Mouse (Mus musculus) testis, adult 2 months (tissue): Measurements from ENCODE around the gene Palmd. TPM values are rescaled to one million over a fixed set of nuclear protein-coding genes. Genes with fewer than 3 reads are reported as not detected.

Source experiments
- H3K27ac ChIP-seq: fragments of 200-500 bp; 2 replicates; pipeline ENCODE4 v1.5.1; 2012; ENCODE audit warnings: low read depth, low read length; ENCODE audit not compliant: control insufficient read depth, insufficient read depth
- H3K27me3 ChIP-seq: fragments of 200-500 bp; 2 replicates; pipeline ENCODE4 v1.6.1; 2012; ENCODE audit warnings: mild to moderate bottlenecking, low read length, moderate library complexity; ENCODE audit not compliant: control insufficient read depth, insufficient read depth
- H3K36me3 ChIP-seq: fragments of 200-500 bp; 2 replicates; pipeline ENCODE4 v1.6.1; 2012; ENCODE audit warnings: mild to moderate bottlenecking, low read length; ENCODE audit not compliant: control insufficient read depth, insufficient read depth
- H3K4me1 ChIP-seq: fragments of 200-500 bp; 2 replicates; pipeline ENCODE4 v1.6.1; 2012; ENCODE audit warnings: low read length; ENCODE audit not compliant: control insufficient read depth, insufficient read depth
- H3K4me3 ChIP-seq: fragments of 200-500 bp; 2 replicates; pipeline ENCODE4 v1.5.1; 2012; ENCODE audit warnings: low read depth, mild to moderate bottlenecking, low read length, moderate library complexity, mixed read lengths; ENCODE audit not compliant: control insufficient read depth
- CTCF ChIP-seq: fragments of 200-500 bp; IDR thresholded peaks from 2 replicates; pipeline ENCODE4 v1.5.1; 2012; ENCODE audit warnings: low read depth, mild to moderate bottlenecking, inconsistent platforms, low read length, moderate library complexity; ENCODE audit not compliant: control insufficient read depth, insufficient read depth, insufficient replicate concordance
- POLR2A ChIP-seq: fragments of 200-500 bp; IDR thresholded peaks from 2 replicates; pipeline ENCODE4 v1.6.1; 2012; ENCODE audit warnings: low read depth, mild to moderate bottlenecking, inconsistent platforms, low read length, moderate library complexity; ENCODE audit not compliant: control insufficient read depth
- polyA plus RNA-seq: library from polyadenylated mRNA; depleted of rRNA; stranded (reverse); fragments of >200 nt; gene quantifications from 2 replicates; pipeline ENCODE4 v1.2.3, GENCODE M21; 2012

Palmd gene
- polyA plus RNA-seq, 1 experiment, result 0.36 TPM

DNA sequence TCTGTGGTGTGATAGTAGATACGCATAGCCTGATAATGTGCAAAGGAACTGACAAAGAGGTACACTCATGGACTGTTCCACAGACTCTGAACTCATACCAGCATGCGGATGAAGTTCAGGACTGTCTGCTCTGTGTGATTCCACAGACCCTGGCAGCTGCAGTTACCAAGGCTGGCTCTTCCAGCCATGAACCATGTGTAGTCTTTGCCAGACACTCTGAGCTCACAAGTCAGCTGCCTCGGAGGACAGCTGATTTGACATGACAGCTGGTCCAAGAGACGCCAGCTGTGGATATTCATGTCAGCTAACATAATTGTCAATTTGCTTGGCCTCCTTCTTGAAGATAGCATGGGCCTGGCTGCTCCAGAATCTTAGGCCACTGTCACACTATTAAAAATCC lies 39.8 kb downstream of the Palmd start:
- Histone ChIP-seq H3K4me3 (no peak overlapping the region), H3K27me3 (no peaks in the 10 kb centered on the region), H3K36me3 (no peaks in the 10 kb centered on the region), H3K4me1 (no peaks in the 10 kb centered on the region; the same call in 1 of the 2 replicates), H3K27ac (no peak overlapping the region)
- no peak for TF ChIP-seq CTCF
- TF ChIP-seq POLR2A, result no peak

DNA sequence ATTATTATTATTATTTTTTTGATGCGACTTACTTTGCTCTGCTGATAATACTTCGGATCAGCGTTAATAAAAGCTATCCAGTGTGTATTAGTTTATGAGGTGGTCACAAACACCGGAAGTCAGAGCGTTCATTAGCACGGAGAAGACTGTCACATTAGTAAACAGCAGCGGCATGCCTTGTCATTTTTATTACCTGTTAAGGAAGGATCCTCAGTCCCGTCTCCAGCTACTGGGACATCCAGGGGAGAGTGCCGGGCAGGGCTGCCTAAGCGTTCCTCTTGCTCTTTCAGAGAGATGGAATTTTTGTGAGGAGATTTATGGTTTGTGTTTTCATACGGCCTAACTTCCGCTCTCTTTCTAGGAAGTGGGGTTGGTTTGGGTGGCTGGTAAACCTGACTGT lies 45.7 kb downstream of the Palmd start:
- TF ChIP-seq POLR2A (no peak), CTCF (no peak)
- peaks cover 5% of the 10 kb centered on the region; the same call in 1 of the 2 replicates for H3K4me1 ChIP-seq
- H3K27ac ChIP-seq, result no peak overlapping the region
- no peaks in the 10 kb centered on the region; the same call in 1 of the 2 replicates for H3K27me3 ChIP-seq
- H3K36me3 ChIP-seq, result no peaks in the 10 kb centered on the region
- peak overlapping the region; percentile 37 for H3K4me3 ChIP-seq

DNA sequence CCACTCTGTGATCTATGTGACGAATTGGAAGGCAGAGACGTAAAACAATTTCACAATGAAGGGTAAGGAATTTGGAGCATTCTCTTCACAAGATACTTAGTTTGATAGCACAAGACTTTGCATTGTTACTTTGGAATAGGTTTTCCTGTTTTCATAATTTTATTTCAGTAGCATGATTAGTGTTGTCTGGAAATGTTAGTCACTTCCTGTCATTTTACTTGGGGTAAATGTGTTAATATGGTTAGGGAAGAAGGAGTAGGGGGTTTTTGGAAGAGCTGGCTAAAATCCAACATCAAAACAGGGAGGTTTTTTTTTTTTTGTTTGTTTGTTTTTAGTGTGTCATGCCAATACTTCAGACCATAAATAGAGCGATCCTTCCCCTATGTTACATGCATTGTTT lies 47.3 kb downstream of the Palmd start:
- TF ChIP-seq POLR2A (no peak), CTCF (no peak)
- Histone ChIP-seq H3K4me3 (no peak overlapping the region), H3K4me1 (peaks cover 5% of the 10 kb centered on the region; the same call in 1 of the 2 replicates), H3K36me3 (no peaks in the 10 kb centered on the region), H3K27me3 (no peaks in the 10 kb centered on the region; the same call in 1 of the 2 replicates), H3K27ac (no peak overlapping the region)

DNA sequence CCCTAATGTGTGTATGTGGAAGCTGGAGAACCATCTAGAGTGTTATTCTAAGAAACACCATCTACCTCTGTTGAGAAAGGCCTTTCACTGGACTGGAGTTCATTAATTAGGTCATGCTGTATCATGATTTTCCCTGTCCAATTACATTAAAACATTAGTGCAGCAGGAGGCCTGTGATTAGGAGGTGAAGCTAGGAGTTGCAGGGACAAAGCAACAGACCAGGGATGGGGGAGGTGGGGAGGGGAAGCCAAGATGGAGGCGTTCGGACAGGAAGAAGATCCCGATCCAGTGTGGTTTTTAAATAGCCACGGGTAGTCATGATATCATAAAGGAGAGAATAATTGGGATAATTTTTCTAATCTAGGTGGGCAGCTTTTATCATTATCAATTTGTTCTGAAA lies 51.8 kb downstream of the Palmd start:
- TF ChIP-seq CTCF (no peak), POLR2A (no peak)
- H3K4me1 ChIP-seq, result no peaks in the 10 kb centered on the region
- no peaks in the 10 kb centered on the region for H3K27me3 ChIP-seq
- no peak overlapping the region for H3K27ac ChIP-seq
- H3K36me3 ChIP-seq, result no peaks in the 10 kb centered on the region
- H3K4me3 ChIP-seq, result no peak overlapping the region

DNA sequence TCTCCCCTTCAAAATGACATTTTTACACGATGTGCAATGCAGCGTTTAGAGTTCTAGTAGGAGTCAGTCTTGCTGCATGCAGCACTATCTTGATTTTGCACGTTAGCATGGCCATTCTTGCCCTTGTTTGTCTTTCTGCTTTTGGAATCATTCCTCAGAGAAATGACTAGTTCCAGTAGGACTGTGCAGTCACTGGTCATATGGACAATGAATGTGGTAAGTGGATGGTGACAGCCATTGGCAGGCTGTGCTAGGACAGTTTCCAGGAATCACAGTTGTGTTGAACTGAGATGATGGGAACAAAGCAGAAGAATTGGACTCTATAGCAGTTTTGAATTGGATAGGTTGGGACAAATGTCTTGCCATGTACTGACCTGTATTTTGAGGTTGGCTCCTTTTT lies 53.9 kb downstream of the Palmd start:
- TF ChIP-seq CTCF (no peak), POLR2A (no peak)
- no peaks in the 10 kb centered on the region for H3K27me3 ChIP-seq
- no peak overlapping the region for H3K4me3 ChIP-seq
- H3K4me1 ChIP-seq, result no peaks in the 10 kb centered on the region
- H3K27ac ChIP-seq, result no peak overlapping the region
- H3K36me3 ChIP-seq, result no peaks in the 10 kb centered on the region

DNA sequence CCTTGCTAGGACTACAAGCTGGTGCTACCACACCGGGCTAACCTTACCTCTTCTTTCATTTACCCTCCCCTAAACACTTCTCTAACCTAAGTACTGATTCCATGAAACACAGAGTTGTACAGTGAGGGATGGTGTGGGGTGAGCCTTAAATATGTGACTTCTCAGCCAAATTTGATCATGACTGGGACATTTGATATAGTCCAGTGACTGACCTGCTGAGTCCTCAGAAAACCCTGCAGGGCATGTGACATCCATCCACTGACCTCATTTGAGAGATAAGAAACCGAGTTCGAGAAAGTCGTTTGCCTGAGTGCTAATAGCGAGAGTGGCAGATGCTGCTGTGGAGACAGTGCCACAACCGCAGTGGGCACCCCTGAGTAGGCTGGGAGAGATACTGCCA lies 54.4 kb downstream of the Palmd start:
- no peak for TF ChIP-seq POLR2A
- no peak for TF ChIP-seq CTCF
- H3K27ac ChIP-seq, result no peak overlapping the region
- H3K36me3 ChIP-seq, result no peaks in the 10 kb centered on the region
- no peaks in the 10 kb centered on the region for H3K4me1 ChIP-seq
- H3K27me3 ChIP-seq, result no peaks in the 10 kb centered on the region
- no peak overlapping the region for H3K4me3 ChIP-seq

DNA sequence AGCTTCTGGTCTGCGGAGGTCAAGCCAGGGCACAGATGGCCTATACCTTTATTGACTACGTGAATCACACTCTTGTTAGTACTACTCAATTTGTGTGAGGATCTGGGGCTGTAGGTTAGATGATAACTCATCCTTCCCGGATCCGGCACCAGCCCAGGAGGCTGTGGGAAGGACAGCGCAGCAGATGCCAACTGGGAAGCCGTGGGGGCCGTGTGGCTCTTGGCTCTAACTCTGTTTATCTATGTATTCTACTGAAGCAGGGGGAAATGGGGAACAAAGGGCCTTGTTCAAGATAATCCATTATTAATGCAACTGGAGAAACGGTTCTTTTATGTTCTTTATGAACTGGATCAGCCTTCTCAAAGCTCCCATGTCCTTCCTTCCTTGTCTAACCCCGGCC lies 62.2 kb downstream of the Palmd start:
- Histone ChIP-seq H3K36me3 (no peaks in the 10 kb centered on the region), H3K4me3 (no peak overlapping the region), H3K27me3 (no peaks in the 10 kb centered on the region), H3K27ac (no peak overlapping the region), H3K4me1 (peaks cover 4% of the 10 kb centered on the region)
- TF ChIP-seq POLR2A (no peak), CTCF (no peak)

DNA sequence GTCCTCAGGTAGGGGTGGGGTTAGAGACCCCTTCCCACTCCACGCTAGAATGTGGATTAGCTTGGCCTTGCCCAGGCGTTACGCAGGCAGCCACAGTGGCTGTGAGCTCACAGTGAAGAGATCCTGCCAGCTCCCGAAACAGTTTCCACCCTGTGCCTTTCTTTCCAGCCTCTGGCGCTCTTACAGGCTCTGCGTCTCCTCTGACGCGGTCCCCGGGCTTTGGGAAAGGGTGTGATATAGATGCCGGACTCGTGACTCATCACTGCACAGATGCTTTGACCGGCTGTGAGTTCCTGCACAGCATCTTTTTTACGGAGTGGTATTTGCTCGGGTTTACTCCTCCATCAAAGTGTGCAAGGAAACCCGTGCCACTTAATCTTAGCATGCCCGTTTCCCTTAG lies 62.9 kb downstream of the Palmd start:
- H3K27ac ChIP-seq, result no peak overlapping the region
- H3K4me3 ChIP-seq, result peak overlapping the region; percentile 64
- TF ChIP-seq POLR2A, result no peak; the same call in 1 of the 2 replicates
- TF ChIP-seq CTCF, result no peak
- no peaks in the 10 kb centered on the region for H3K27me3 ChIP-seq
- peaks cover 4% of the 10 kb centered on the region for H3K4me1 ChIP-seq
- H3K36me3 ChIP-seq, result no peaks in the 10 kb centered on the region

DNA sequence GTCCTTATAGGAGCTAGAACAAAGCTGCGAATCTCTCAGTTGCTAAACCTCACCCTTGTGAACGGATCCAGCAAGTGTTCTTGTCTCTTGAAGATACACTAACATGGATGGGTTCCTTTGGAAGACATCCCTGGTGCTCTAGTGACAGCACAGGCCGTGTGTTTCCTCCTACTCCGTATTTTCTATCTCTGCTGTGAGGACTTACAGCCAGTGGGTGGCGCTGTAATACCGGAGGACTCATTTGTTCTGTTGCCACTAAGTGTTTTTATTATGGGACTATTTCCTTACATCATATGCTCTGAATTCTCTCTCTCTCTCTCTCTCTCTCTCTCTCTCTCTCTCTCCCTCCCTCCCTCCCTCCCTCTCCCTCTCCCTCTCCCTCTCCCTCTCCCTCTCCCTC lies 64.6 kb downstream of the Palmd start:
- peaks cover 4% of the 10 kb centered on the region for H3K4me1 ChIP-seq
- H3K36me3 ChIP-seq, result no peaks in the 10 kb centered on the region
- no peaks in the 10 kb centered on the region for H3K27me3 ChIP-seq
- TF ChIP-seq POLR2A (no peak), CTCF (peak; percentile 23; the same call in 1 of the 2 replicates)
- H3K4me3 ChIP-seq, result no peak overlapping the region
- no peak overlapping the region for H3K27ac ChIP-seq
